Mouse (Mus musculus) kidney, adult 2 months (tissue): ENCODE measurements around the gene Fbxo40.

ENCODE experiments used
- CTCF ChIP-seq: fragments of 200-500 bp; conservative IDR thresholded peaks from 2 replicates; pipeline ENCODE4 v1.5.1; 2011; ENCODE audit warnings: low read depth, mild to moderate bottlenecking, control low read depth, low read length, moderate library complexity, mixed read lengths; ENCODE audit not compliant: insufficient read depth, insufficient read length
- POLR2A ChIP-seq: fragments of 200-500 bp; IDR thresholded peaks from one replicate; pipeline ENCODE4 v1.6.1; 2011; ENCODE audit warnings: low read depth, low read length, control low read depth

DNA sequence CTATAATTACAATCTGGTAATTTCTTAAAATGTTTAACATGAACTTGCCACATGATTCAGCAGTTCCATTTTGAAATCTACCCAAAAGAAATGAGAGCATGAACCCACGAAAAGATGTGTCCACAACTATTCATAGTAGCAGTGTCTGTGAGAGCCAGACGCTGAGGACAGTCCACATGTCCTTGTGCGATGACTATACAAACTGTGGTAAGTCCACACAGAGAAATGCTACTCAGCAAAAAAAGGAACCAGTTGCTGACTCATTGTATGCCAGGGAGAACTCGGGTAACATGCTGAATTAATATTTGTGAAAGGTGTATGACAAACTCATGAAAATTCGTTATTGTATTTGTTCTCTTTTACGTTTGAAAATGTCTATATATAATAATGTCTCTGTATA lies 7.4 kb upstream of the Fbxo40 start:
- TF ChIP-seq CTCF (no peak), POLR2A (no peak)
